Mouse (Mus musculus) spleen, adult 2 months (tissue): Measurements from ENCODE around the gene Tbl1xr1.

Source experiments
- CTCF ChIP-seq: fragments of 200-500 bp; IDR thresholded peaks from 2 replicates; pipeline ENCODE4 v1.5.1; 2011; ENCODE audit warnings: mild to moderate bottlenecking, inconsistent platforms; ENCODE audit not compliant: insufficient read depth, insufficient read length, insufficient replicate concordance; ENCODE audit errors: extremely low read depth
- POLR2A ChIP-seq: fragments of 200-500 bp; IDR thresholded peaks from 2 replicates; pipeline ENCODE4 v1.6.1; 2011; ENCODE audit warnings: low read depth, low read length, inconsistent platforms

GRCm38 (mm10) chr3:22076561-22076935 is at the start of gene Tbl1xr1:
- TF ChIP-seq CTCF (no peak), POLR2A (no peak)
